Mouse (Mus musculus) olfactory bulb, adult 2 months (tissue): Measurements from ENCODE around the gene Cyp2c68.

ENCODE experiments used
- CTCF ChIP-seq: fragments of 200-500 bp; IDR thresholded peaks from 2 replicates; pipeline ENCODE4 v1.5.1; 2012; ENCODE audit warnings: low read depth, mild to moderate bottlenecking, low read length, moderate library complexity; ENCODE audit not compliant: insufficient read depth
- POLR2A ChIP-seq: fragments of 200-500 bp; IDR thresholded peaks from 2 replicates; pipeline ENCODE4 v1.6.1; 2012; ENCODE audit warnings: mild to moderate bottlenecking, low read depth, low read length, moderate library complexity; ENCODE audit not compliant: insufficient read depth

GRCm38 (mm10) chr19:39648938-39649337 lies 91.9 kb downstream of the Cyp2c68 start, which contains the start of gene Cyp2c67:
- TF ChIP-seq CTCF (no peak), POLR2A (no peak)
